Mouse (Mus musculus): ENCODE measurements around the gene Parvb. TPM values are rescaled to one million over a fixed set of nuclear protein-coding genes. Genes with fewer than 3 reads are reported as not detected.

Gene Parvb
- total and polyA plus RNA-seq, 3 experiments: 0.04 to 2.3 TPM; not detected in 1

DNA sequence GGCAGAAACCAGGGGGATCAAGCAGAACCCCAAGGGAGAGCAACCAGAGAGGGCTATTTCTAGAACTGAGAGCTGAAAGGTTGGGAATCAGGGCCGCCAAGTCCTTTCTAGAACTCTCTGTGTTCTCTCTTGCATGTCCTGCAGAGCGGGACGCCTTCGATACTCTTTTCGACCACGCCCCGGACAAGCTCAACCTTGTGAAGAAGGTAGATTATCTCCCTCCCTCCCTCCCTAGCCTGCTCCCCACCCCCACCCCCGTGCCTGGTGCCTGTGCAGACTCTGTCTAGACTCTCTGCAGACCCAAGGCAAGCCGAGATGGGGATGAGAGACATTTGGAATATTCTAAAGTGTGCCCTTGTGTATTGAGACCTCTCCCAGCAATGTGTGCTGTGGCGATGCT, 71.4 kb downstream of the Parvb start:
- Histone ChIP-seq H3K4me3 (replicated peaks in 1 of 3; ENCODE audit: low read depth in 2 of 3, low read length in 2 of 3, poor library complexity in 1 of 3) (no peak overlapping the region), H3K4me2 (ENCODE audit: insufficient read depth, low read depth, poor library complexity, severe bottlenecking) (no peak overlapping the region), H3K9me3 (replicated peaks; ENCODE audit: low read length) (no peaks in the 10 kb centered on the region), H3K27me3 (replicated peaks) (no peaks in the 10 kb centered on the region), H3K27ac (ENCODE audit: insufficient read depth, low read depth) (no peak overlapping the region), H3K4me1 (ENCODE audit: control insufficient read depth in 1 of 2, insufficient read depth in 2 of 2) (peaks cover 40 to 67% of the 10 kb centered on the region in 2 experiments), H3K36me3 (replicated peaks in 1 of 2; ENCODE audit: control insufficient read depth in 1 of 2, insufficient read depth in 1 of 2, low read length in 1 of 2) (no peaks in the 10 kb centered on the region), H3K9ac (ENCODE audit: insufficient read depth, low read depth) (no peak overlapping the region), H3K79me2 (replicated peaks; ENCODE audit: control insufficient read depth, extremely low read depth, insufficient read depth, poor library complexity, severe bottlenecking) (no peaks in the 10 kb centered on the region)
- TF ChIP-seq RAD21 (IDR thresholded peaks at IDR 0.05; ENCODE audit: low read depth, low read length) (no peak), EP300 (IDR thresholded peaks at IDR 0.05; ENCODE audit: low read length) (no peak), ZKSCAN1 (IDR thresholded peaks at IDR 0.05; ENCODE audit: borderline replicate concordance, low read depth, low read length) (no peak), ZNF384 (IDR thresholded peaks at IDR 0.05; ENCODE audit: low read depth, low read length) (no peak), CHD1 (IDR thresholded peaks at IDR 0.05; ENCODE audit: low read depth, low read length) (no peak), RCOR1 (conservative IDR thresholded peaks at IDR 0.05; ENCODE audit: low read depth, low read length) (no peak), SIN3A (IDR thresholded peaks at IDR 0.05; ENCODE audit: low read length) (no peak), NRF1 (IDR thresholded peaks at IDR 0.05; ENCODE audit: low read depth, low read length) (no peak), USF2 (conservative IDR thresholded peaks at IDR 0.05; ENCODE audit: low read depth, low read length) (no peak), IRF4 (IDR thresholded peaks at IDR 0.05; ENCODE audit: low read depth, low read length) (no peak), USF1 (IDR thresholded peaks at IDR 0.05; ENCODE audit: low read depth, low read length) (no peak)
- DNase-seq (ENCODE audit: extremely low read depth): no peak
- dilution Hi-C loops (cut with MboI; ENCODE audit: extremely low pct_ligation_motif_present, extremely low pct_unique_long_range_greater_than_20kb, low sequenced_read_pairs) (no loop called here), in situ Hi-C loops (cut with MboI; ENCODE audit: low pct_ligation_motif_present, low pct_unique_long_range_greater_than_20kb, low sequenced_read_pairs) (no loop called here)

DNA sequence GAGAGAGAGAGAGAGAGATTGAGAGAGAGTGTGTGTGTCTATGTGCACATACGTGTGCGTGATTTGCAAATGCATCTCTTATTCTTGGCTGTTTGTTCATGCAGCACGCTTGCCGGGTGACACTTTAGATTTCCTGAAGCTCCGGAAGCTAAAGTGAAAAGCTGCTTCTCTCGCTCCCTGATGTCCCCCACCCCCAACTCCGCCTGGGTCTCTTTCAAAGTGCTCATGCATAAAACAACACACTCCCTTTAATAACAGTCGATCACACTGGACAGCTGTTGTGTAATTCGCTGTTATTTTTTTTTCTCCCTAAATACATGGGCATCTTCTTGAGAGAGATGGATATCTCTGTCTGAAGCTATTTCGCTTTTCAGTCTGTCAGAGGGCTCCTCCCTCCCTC, 73.5 kb downstream of the Parvb start:
- in situ Hi-C loops (cut with MboI; ENCODE audit: low pct_ligation_motif_present, low pct_unique_long_range_greater_than_20kb, low sequenced_read_pairs) (no loop called here), dilution Hi-C loops (cut with MboI; ENCODE audit: extremely low pct_ligation_motif_present, extremely low pct_unique_long_range_greater_than_20kb, low sequenced_read_pairs) (no loop called here)
- H3K79me2 ChIP-seq (replicated peaks; ENCODE audit: control insufficient read depth, extremely low read depth, insufficient read depth, poor library complexity, severe bottlenecking): no peaks in the 10 kb centered on the region
- H3K9me3 ChIP-seq (replicated peaks; ENCODE audit: low read length): no peaks in the 10 kb centered on the region
- H3K27me3 ChIP-seq (replicated peaks): no peaks in the 10 kb centered on the region
- H3K4me3 ChIP-seq (replicated peaks in 1 of 3; ENCODE audit: low read depth in 2 of 3, low read length in 2 of 3, poor library complexity in 1 of 3): no peak overlapping the region
- H3K4me1 ChIP-seq (ENCODE audit: control insufficient read depth in 1 of 2, insufficient read depth in 2 of 2): peaks cover 26 to 46% of the 10 kb centered on the region in 2 experiments
- H3K4me2 ChIP-seq (ENCODE audit: insufficient read depth, low read depth, poor library complexity, severe bottlenecking): no peak overlapping the region
- H3K9ac ChIP-seq (ENCODE audit: insufficient read depth, low read depth): no peak overlapping the region
- no peak overlapping the region for H3K27ac ChIP-seq (ENCODE audit: insufficient read depth, low read depth)
- no peaks in the 10 kb centered on the region for H3K36me3 ChIP-seq (replicated peaks in 1 of 2; ENCODE audit: control insufficient read depth in 1 of 2, insufficient read depth in 1 of 2, low read length in 1 of 2)
- DNase-seq (ENCODE audit: extremely low read depth): no peak
- no peak for TF ChIP-seq ZNF384 (IDR thresholded peaks at IDR 0.05; ENCODE audit: low read depth, low read length)
- TF ChIP-seq SIN3A (IDR thresholded peaks at IDR 0.05; ENCODE audit: low read length): no peak
- no peak for TF ChIP-seq JUN (IDR thresholded peaks at IDR 0.05; ENCODE audit: insufficient read depth, low read depth, low read length)
- TF ChIP-seq UBTF (IDR thresholded peaks at IDR 0.05; ENCODE audit: low read depth, low read length): no peak
- TF ChIP-seq RAD21 (IDR thresholded peaks at IDR 0.05; ENCODE audit: low read depth, low read length): no peak
- TF ChIP-seq ZMIZ1 (IDR thresholded peaks at IDR 0.05; ENCODE audit: low read depth, low read length): no peak
- no peak for TF ChIP-seq ETS1 (conservative IDR thresholded peaks at IDR 0.05; ENCODE audit: low read depth, low read length)

Data from CH12.LX (cell line).